Mouse (Mus musculus): Measurements from ENCODE around the gene Ntng1.

The Ntng1 gene

GRCm38 (mm10) chr3:110143206-110144061 is at the start of gene Ntng1:
TSS of gene Ntng1 (minus strand) at chr3:110144011.
- no peak for DNase-seq (ENCODE audit: low read depth in 1 of 2, low spot score in 2 of 2)

- no peak for DNase-seq (ENCODE audit: low read depth in 1 of 2, low spot score in 2 of 2)
Measured at GRCm38 (mm10) chr3:110187401-110187948, 43.7 kb upstream of the Ntng1 start.

- no peak for DNase-seq (ENCODE audit: low read depth in 1 of 2, low spot score in 2 of 2)
Measured at GRCm38 (mm10) chr3:110149089-110149488, 5.3 kb upstream of the Ntng1 start.

GRCm38 (mm10) chr3:110144301-110145055 is 667 bp upstream of the Ntng1 start:
- no peak for DNase-seq (ENCODE audit: low read depth in 1 of 2, low spot score in 2 of 2)

GRCm38 (mm10) chr3:110142314-110143205 is 1.3 kb downstream of the Ntng1 start:
- DNase-seq (ENCODE audit: low read depth in 1 of 2, low spot score in 2 of 2), result no peak

- DNase-seq (ENCODE audit: low read depth in 1 of 2, low spot score in 2 of 2), result no peak
Measured at GRCm38 (mm10) chr3:110141351-110142302, 2.2 kb downstream of the Ntng1 start.

GRCm38 (mm10) chr3:110136115-110136514 is 7.7 kb downstream of the Ntng1 start:
- no peak for DNase-seq (ENCODE audit: low read depth in 1 of 2, low spot score in 2 of 2)

GRCm38 (mm10) chr3:110133150-110133549 is 10.7 kb downstream of the Ntng1 start:
- DNase-seq (ENCODE audit: low read depth in 1 of 2, low spot score in 2 of 2), result no peak

- DNase-seq (ENCODE audit: low read depth in 1 of 2, low spot score in 2 of 2), result no peak
Measured at GRCm38 (mm10) chr3:110132289-110132688, 11.5 kb downstream of the Ntng1 start.

GRCm38 (mm10) chr3:110131043-110131891 is 12.5 kb downstream of the Ntng1 start:
- DNase-seq (ENCODE audit: low read depth in 1 of 2, low spot score in 2 of 2), result no peak

- DNase-seq (ENCODE audit: low read depth in 1 of 2, low spot score in 2 of 2), result no peak
Measured at GRCm38 (mm10) chr3:110129607-110130006, 14.2 kb downstream of the Ntng1 start.

GRCm38 (mm10) chr3:110105982-110106381 is 37.8 kb downstream of the Ntng1 start:
- DNase-seq (ENCODE audit: low read depth in 1 of 2, low spot score in 2 of 2), result no peak

- no peak for DNase-seq (ENCODE audit: low read depth in 1 of 2, low spot score in 2 of 2)
Measured at GRCm38 (mm10) chr3:110094407-110094806, 49.4 kb downstream of the Ntng1 start.

GRCm38 (mm10) chr3:110094003-110094402 is 49.8 kb downstream of the Ntng1 start:
- DNase-seq (ENCODE audit: low read depth in 1 of 2, low spot score in 2 of 2), result no peak

GRCm38 (mm10) chr3:110092521-110092920 is 51.3 kb downstream of the Ntng1 start:
- no peak for DNase-seq (ENCODE audit: low read depth in 1 of 2, low spot score in 2 of 2)

- no peak for DNase-seq (ENCODE audit: low read depth in 1 of 2, low spot score in 2 of 2)
Measured at GRCm38 (mm10) chr3:110087189-110087588, 56.6 kb downstream of the Ntng1 start.

- no peak for DNase-seq (ENCODE audit: low read depth in 1 of 2, low spot score in 2 of 2)
Measured at GRCm38 (mm10) chr3:110085336-110085735, 58.5 kb downstream of the Ntng1 start.

GRCm38 (mm10) chr3:110064709-110065256 is 79.0 kb downstream of the Ntng1 start:
- no peak for DNase-seq (ENCODE audit: low read depth in 1 of 2, low spot score in 2 of 2)

- no peak for DNase-seq (ENCODE audit: low read depth in 1 of 2, low spot score in 2 of 2)
Measured at GRCm38 (mm10) chr3:110055915-110056314, 87.9 kb downstream of the Ntng1 start.

Data from monocyte, adult 2 months (primary cell).